Mouse (Mus musculus) C2C12 (cell line): ENCODE results near the gene Vwa3b. TPM values are rescaled to one million over a fixed set of nuclear protein-coding genes. Genes with fewer than 3 reads are reported as not detected.

Experiments
- H3K27me3 ChIP-seq: one replicate; pipeline ENCODE4 v1.6.1; 2011; ENCODE audit not compliant: control insufficient read depth, insufficient read depth, insufficient read length
- H3K36me3 ChIP-seq: one replicate; pipeline ENCODE4 v1.6.1; 2011; ENCODE audit not compliant: control insufficient read depth, insufficient read depth
- H3K4me3 ChIP-seq: one replicate; pipeline ENCODE4 v1.5.1; 2011; ENCODE audit warnings: mild to moderate bottlenecking, control low read depth; ENCODE audit not compliant: poor library complexity, insufficient read depth, severe bottlenecking
- H3K79me2 ChIP-seq: one replicate; pipeline ENCODE4 v1.6.1; 2011; ENCODE audit not compliant: control insufficient read depth, insufficient read depth
- H3K79me3 ChIP-seq: one replicate; pipeline ENCODE4 v1.6.1; 2011; ENCODE audit warnings: low read depth, control low read depth
- H3ac ChIP-seq: one replicate; pipeline ENCODE3; 2011; ENCODE audit warnings: low read depth; ENCODE audit not compliant: control insufficient read depth, insufficient read length
- CEBPB ChIP-seq: IDR thresholded peaks from one replicate; pipeline ENCODE4 v1.6.1; 2011; ENCODE audit warnings: low read depth, mild to moderate bottlenecking, control low read depth, moderate library complexity
- CTCF ChIP-seq: IDR thresholded peaks from one replicate; pipeline ENCODE4 v1.5.1; 2011; ENCODE audit not compliant: control insufficient read depth, insufficient read depth, insufficient read length
- FOSL1 ChIP-seq: IDR thresholded peaks from one replicate; pipeline ENCODE4 v1.8.0; 2011; ENCODE audit warnings: mild to moderate bottlenecking, low read length; ENCODE audit not compliant: poor library complexity, insufficient read depth, severe bottlenecking
- MAX ChIP-seq: IDR thresholded peaks from one replicate; pipeline ENCODE4 v1.6.1; 2011; ENCODE audit warnings: mild to moderate bottlenecking, control low read depth
- MYOD1 ChIP-seq: IDR thresholded peaks from one replicate; pipeline ENCODE4 v1.6.1; 2011; ENCODE audit warnings: low read depth; ENCODE audit not compliant: control insufficient read depth, insufficient read length
- MYOG ChIP-seq: IDR thresholded peaks from one replicate; pipeline ENCODE4 v1.6.1; 2011; ENCODE audit not compliant: control insufficient read depth, insufficient read length; ENCODE audit errors: extremely low read depth
- USF1 ChIP-seq: IDR thresholded peaks from one replicate; pipeline ENCODE4 v1.6.1; 2011; ENCODE audit warnings: low read depth, mild to moderate bottlenecking, control low read depth, moderate library complexity
- polyA plus RNA-seq: library from polyadenylated mRNA; unstranded; fragments of >200 nt; fragmentation: generic; extraction: Trizol; gene quantifications from one replicate; pipeline ENCODE4 v1.2.1, GENCODE M21; 2012; ENCODE audit warnings: missing spikeins

Gene Vwa3b
- polyA plus RNA-seq, 1 experiment = not detected

DNA sequence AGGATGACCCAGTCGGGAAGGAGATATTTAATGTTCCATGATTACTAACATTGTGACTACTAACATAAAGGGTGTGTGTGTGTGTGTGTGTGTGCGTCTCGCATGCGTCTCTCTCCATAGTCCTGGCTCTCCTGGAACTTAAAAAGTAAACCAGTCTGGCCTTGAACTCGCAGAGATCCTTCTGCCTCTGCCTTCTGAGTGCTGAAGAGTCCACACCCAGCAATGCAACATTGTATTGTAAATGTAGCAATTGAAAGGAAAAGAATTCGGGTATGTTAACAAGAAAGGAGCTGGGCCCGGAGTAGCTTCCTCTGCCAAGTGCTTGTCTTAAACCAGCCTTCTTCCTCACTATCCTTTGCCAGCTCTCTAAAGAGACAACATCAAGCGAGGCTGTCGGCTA is 186.0 kb downstream of the Vwa3b start:
- TF ChIP-seq MYOD1 = no peak
- TF ChIP-seq CTCF = no peak
- no peak for TF ChIP-seq FOSL1
- TF ChIP-seq MYOG = no peak
- no peak for TF ChIP-seq USF1
- no peak for TF ChIP-seq CEBPB
- TF ChIP-seq MAX = no peak
- Histone ChIP-seq H3K79me2 (no peaks in the 10 kb centered on the region), H3K27me3 (no peaks in the 10 kb centered on the region), H3K36me3 (no peaks in the 10 kb centered on the region), H3K79me3 (no peaks in the 10 kb centered on the region), H3ac (no peak overlapping the region), H3K4me3 (no peak overlapping the region)

DNA sequence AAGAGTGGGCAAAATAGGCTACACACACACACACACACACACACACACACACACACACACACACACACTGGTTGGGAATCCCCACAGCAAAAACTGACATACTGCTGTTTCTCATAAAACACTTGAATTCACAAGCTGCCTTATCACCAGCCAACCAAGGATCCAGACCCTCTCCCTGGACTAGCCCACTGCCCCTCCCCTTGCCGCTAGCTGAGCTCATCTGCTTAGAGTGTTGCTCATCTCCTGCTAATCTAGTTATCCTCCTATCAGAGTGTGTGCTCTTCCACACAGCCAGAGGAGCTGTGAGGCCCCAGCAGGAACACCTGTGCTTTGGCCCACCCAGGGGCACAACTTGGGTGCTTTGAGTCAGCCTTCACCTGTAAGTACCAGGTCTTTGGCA is 187.7 kb downstream of the Vwa3b start, which contains the start of gene Cnga3:
Gene Cnga3, plus strand, starts transcription at position 291 of the 400 bp plus-strand sequence.
- H3K36me3 ChIP-seq = no peaks in the 10 kb centered on the region
- no peak for TF ChIP-seq MAX
- TF ChIP-seq CTCF = no peak
- no peak for TF ChIP-seq MYOD1
- no peak for TF ChIP-seq CEBPB
- TF ChIP-seq FOSL1 = no peak
- no peak for TF ChIP-seq MYOG
- TF ChIP-seq USF1 = no peak
- no peaks in the 10 kb centered on the region for H3K79me2 ChIP-seq
- no peaks in the 10 kb centered on the region for H3K79me3 ChIP-seq
- no peak within 1 kb of the TSS for H3K4me3 ChIP-seq
- no peak within 1 kb of the TSS for H3ac ChIP-seq
- H3K27me3 ChIP-seq = no peaks in the 10 kb centered on the region

DNA sequence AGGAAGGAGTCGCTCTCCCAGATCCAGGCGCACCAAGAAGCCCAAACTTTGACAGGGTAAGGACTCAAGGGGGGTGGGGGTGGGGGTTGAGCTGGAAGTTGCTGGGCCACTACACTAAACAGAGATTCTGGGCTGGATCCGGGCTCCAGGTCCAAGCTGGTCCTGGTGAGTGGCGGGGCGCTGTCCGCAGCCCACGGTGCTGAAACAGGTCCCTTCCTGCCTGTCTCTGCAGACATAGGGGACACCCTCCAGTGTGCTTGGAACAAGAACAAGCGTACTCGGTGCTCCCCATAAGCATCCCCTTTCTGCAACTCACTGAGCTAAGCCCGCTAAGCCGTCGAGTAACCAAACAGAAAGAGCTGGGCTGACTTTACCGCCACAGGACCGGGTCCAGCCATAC is 192.0 kb downstream of the Vwa3b start:
- Histone ChIP-seq H3K79me3 (no peaks in the 10 kb centered on the region), H3K27me3 (no peaks in the 10 kb centered on the region), H3K36me3 (no peaks in the 10 kb centered on the region), H3K79me2 (no peaks in the 10 kb centered on the region), H3ac (no peak overlapping the region), H3K4me3 (no peak overlapping the region)
- TF ChIP-seq MYOD1 (no peak), FOSL1 (no peak), USF1 (no peak), MAX (no peak), MYOG (no peak), CTCF (no peak), CEBPB (no peak)

DNA sequence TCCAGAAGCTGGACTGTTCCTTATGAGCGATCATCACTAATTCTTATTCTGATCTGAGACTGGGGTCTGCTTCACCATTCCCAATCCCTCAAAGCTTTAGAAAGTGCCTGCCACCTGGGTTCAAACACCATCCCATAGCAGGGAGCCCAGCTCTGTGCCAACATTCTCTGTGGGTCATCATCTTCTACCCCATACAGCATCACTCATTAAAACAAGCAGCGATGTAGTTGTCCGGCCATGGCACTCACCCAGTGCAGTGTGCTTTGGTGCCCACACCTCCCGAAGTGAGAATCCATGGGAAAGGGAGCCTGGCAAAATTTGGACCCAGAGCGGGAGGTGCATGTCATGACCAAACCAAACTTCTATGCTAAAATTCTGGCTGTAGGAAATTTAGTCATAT is 193.2 kb downstream of the Vwa3b start:
- Histone ChIP-seq H3K36me3 (no peaks in the 10 kb centered on the region), H3K79me2 (no peaks in the 10 kb centered on the region), H3ac (no peak overlapping the region), H3K4me3 (no peak overlapping the region), H3K79me3 (no peaks in the 10 kb centered on the region), H3K27me3 (no peaks in the 10 kb centered on the region)
- no peak for TF ChIP-seq USF1
- TF ChIP-seq CEBPB = no peak
- no peak for TF ChIP-seq FOSL1
- no peak for TF ChIP-seq MYOG
- no peak for TF ChIP-seq MAX
- TF ChIP-seq MYOD1 = no peak
- TF ChIP-seq CTCF = no peak

- no peak overlapping the region for H3K4me3 ChIP-seq
- H3K36me3 ChIP-seq = no peaks in the 10 kb centered on the region
- H3K79me3 ChIP-seq = no peaks in the 10 kb centered on the region
- no peak overlapping the region for H3ac ChIP-seq
- no peak for TF ChIP-seq CEBPB
- no peak for TF ChIP-seq CTCF
- no peak for TF ChIP-seq USF1
- no peak for TF ChIP-seq MYOG
- TF ChIP-seq FOSL1 = no peak
- no peak for TF ChIP-seq MYOD1
- no peak for TF ChIP-seq MAX
- H3K27me3 ChIP-seq = no peaks in the 10 kb centered on the region
- no peaks in the 10 kb centered on the region for H3K79me2 ChIP-seq
Measured at GRCm38 (mm10) chr1:37220134-37220907, 193.9 kb downstream of the Vwa3b start.
